Mouse (Mus musculus) heart, embryonic 11.5 days (tissue): ENCODE results near the gene Nras. TPM values are rescaled to one million over a fixed set of nuclear protein-coding genes. Genes with fewer than 3 reads are reported as not detected.

Source experiments
- ATAC-seq: fragments of 200-750 bp; cut with Nextera tagmentation; replicated peaks from 2 replicates; pipeline ENCODE4 v1.8.0; 2017; ENCODE audit warnings: moderate library complexity; ENCODE audit not compliant: insufficient number of reproducible peaks, low FRiP score, low TSS enrichment
- H3K27ac ChIP-seq: fragments of 300-500 bp; sonication (generic); 2 replicates; pipeline ENCODE4 v1.5.1; 2014; ENCODE audit warnings: mild to moderate bottlenecking, low read depth, low read length
- H3K27me3 ChIP-seq: fragments of 300-500 bp; sonication (generic); 2 replicates; pipeline ENCODE4 v1.6.1; 2014; ENCODE audit warnings: mild to moderate bottlenecking, low read length, mixed read lengths; ENCODE audit not compliant: control insufficient read depth, insufficient read depth
- H3K36me3 ChIP-seq: fragments of 300-500 bp; sonication (generic); 2 replicates; pipeline ENCODE4 v1.6.1; 2014; ENCODE audit warnings: mild to moderate bottlenecking, low read length, moderate library complexity, mixed read lengths; ENCODE audit not compliant: control insufficient read depth, insufficient read depth
- H3K4me1 ChIP-seq: fragments of 300-500 bp; sonication (generic); 2 replicates; pipeline ENCODE4 v1.6.1; 2014; ENCODE audit warnings: low read length; ENCODE audit not compliant: control insufficient read depth, insufficient read depth
- H3K4me2 ChIP-seq: fragments of 300-500 bp; sonication (generic); 2 replicates; pipeline ENCODE4 v1.6.1; 2014; ENCODE audit warnings: mild to moderate bottlenecking, moderate library complexity
- H3K4me3 ChIP-seq: fragments of 300-500 bp; sonication (generic); 2 replicates; pipeline ENCODE4 v1.5.1; 2014; ENCODE audit warnings: low read depth, low read length
- H3K9ac ChIP-seq: fragments of 300-500 bp; sonication (generic); 2 replicates; pipeline ENCODE4 v1.6.1; 2014; ENCODE audit warnings: mild to moderate bottlenecking, low read depth, low read length, moderate library complexity
- H3K9me3 ChIP-seq: fragments of 300-500 bp; sonication (generic); replicated peaks from 2 replicates; pipeline ENCODE4 v1.6.1; 2016; ENCODE audit warnings: low read length; ENCODE audit not compliant: control insufficient read depth
- WGBS: fragments of 180-500 bp; shearing (Covaris S2); extraction: QIAGEN DNeasy Blood & Tissue Kit; methylation state at CpG from one replicate; pipeline ENCODE4 v1.1.7; 2014; ENCODE audit not compliant: insufficient replicate concordance; 5-methylcytosine and 5-hydroxymethylcytosine counted together
- polyA plus RNA-seq: library from polyadenylated mRNA; unstranded; fragments of >200 nt; fragmentation: Nextera tagmentation; extraction: Ambion mirVana; gene quantifications from 2 replicates; pipeline ENCODE4 v1.2.1, GENCODE M21; 2014

Gene Nras
- polyA plus RNA-seq: 99.1 and 101 TPM in 2 replicates

- WGBS: 3% methylated on average over 46 of the region's 46 CpGs
- ATAC-seq: peak; percentile 95
- peaks cover 40% of the 10 kb centered on the region for H3K36me3 ChIP-seq
- H3K4me3 ChIP-seq: peak within 1 kb of the TSS; percentile 82
- no peaks in the 10 kb centered on the region for H3K27me3 ChIP-seq
- peak within 1 kb of the TSS; percentile 94 for H3K9ac ChIP-seq
- H3K4me1 ChIP-seq: peaks cover 3% of the 10 kb centered on the region; the same call in 1 of the 2 replicates
- no peaks in the 10 kb centered on the region for H3K9me3 ChIP-seq
- H3K4me2 ChIP-seq: peak within 1 kb of the TSS; percentile 82
- H3K27ac ChIP-seq: peak within 1 kb of the TSS; percentile 92
These were observed at the start of gene Nras for GRCm38 (mm10) chr3:103058207-103059157. Gene Nras, plus strand, starts transcription at chr3:103058285.

GRCm38 (mm10) chr3:103017350-103017749 lies 40.7 kb upstream of the Nras start:
- Histone ChIP-seq H3K9me3 (no peaks in the 10 kb centered on the region), H3K27me3 (no peaks in the 10 kb centered on the region), H3K4me3 (no peak overlapping the region), H3K27ac (no peak overlapping the region), H3K36me3 (no peaks in the 10 kb centered on the region), H3K4me2 (no peak overlapping the region), H3K9ac (no peak overlapping the region), H3K4me1 (no peaks in the 10 kb centered on the region)
- 46% methylated on average over 2 of the region's 2 CpGs for WGBS
- no peak for ATAC-seq

GRCm38 (mm10) chr3:103019462-103019861 lies 38.6 kb upstream of the Nras start:
- H3K9ac ChIP-seq: peak overlapping the region; percentile 100; the same call in 1 of the 2 replicates
- H3K27ac ChIP-seq: no peak overlapping the region
- WGBS: 78% methylated on average over 2 of the region's 2 CpGs
- no peak for ATAC-seq
- H3K4me3 ChIP-seq: no peak overlapping the region
- no peaks in the 10 kb centered on the region for H3K9me3 ChIP-seq
- no peaks in the 10 kb centered on the region for H3K4me1 ChIP-seq
- peak overlapping the region; percentile 56 for H3K4me2 ChIP-seq
- H3K27me3 ChIP-seq: no peaks in the 10 kb centered on the region
- H3K36me3 ChIP-seq: no peaks in the 10 kb centered on the region

- Histone ChIP-seq H3K27me3 (no peaks in the 10 kb centered on the region), H3K27ac (peak within 1 kb of the TSS; percentile 98), H3K4me1 (no peaks in the 10 kb centered on the region), H3K4me2 (peak within 1 kb of the TSS; percentile 76), H3K4me3 (peak within 1 kb of the TSS; percentile 99), H3K36me3 (no peaks in the 10 kb centered on the region), H3K9ac (peak within 1 kb of the TSS; percentile 100), H3K9me3 (no peaks in the 10 kb centered on the region)
- ATAC-seq: peak; percentile 93
- under 1% methylated on average over 55 of the region's 55 CpGs for WGBS
These were observed 37.7 kb upstream of the Nras start, which contains the start of gene Csde1 for GRCm38 (mm10) chr3:103020249-103020942. Gene Csde1, plus strand, starts transcription at chr3:103020426.

- Histone ChIP-seq H3K4me3 (peak overlapping the region; percentile 99), H3K27ac (peak overlapping the region; percentile 98), H3K9me3 (no peaks in the 10 kb centered on the region), H3K4me2 (peak overlapping the region; percentile 76), H3K9ac (peak overlapping the region; percentile 100), H3K36me3 (no peaks in the 10 kb centered on the region), H3K4me1 (no peaks in the 10 kb centered on the region), H3K27me3 (no peaks in the 10 kb centered on the region)
- WGBS: under 1% methylated on average over 31 of the region's 37 CpGs
- peak; percentile 94 for ATAC-seq
These were observed 37.0 kb upstream of the Nras start for GRCm38 (mm10) chr3:103020943-103021638.

- peaks cover 13% of the 10 kb centered on the region for H3K36me3 ChIP-seq
- H3K4me1 ChIP-seq: no peaks in the 10 kb centered on the region
- no peak for ATAC-seq
- H3K4me3 ChIP-seq: no peak overlapping the region
- no peak overlapping the region for H3K4me2 ChIP-seq
- no peaks in the 10 kb centered on the region for H3K27me3 ChIP-seq
- no peaks in the 10 kb centered on the region for H3K9me3 ChIP-seq
- no peak overlapping the region for H3K27ac ChIP-seq
- no peak overlapping the region for H3K9ac ChIP-seq
- WGBS: 84% methylated on average over 1 of the region's 1 CpGs
These were observed 31.9 kb upstream of the Nras start for GRCm38 (mm10) chr3:103026174-103026573.

GRCm38 (mm10) chr3:103040285-103040684 lies 17.8 kb upstream of the Nras start:
- Histone ChIP-seq H3K9me3 (no peaks in the 10 kb centered on the region), H3K4me2 (no peak overlapping the region), H3K27ac (no peak overlapping the region), H3K27me3 (no peaks in the 10 kb centered on the region), H3K36me3 (peaks cover 14% of the 10 kb centered on the region), H3K4me3 (no peak overlapping the region), H3K9ac (no peak overlapping the region), H3K4me1 (no peaks in the 10 kb centered on the region)
- no peak for ATAC-seq
- WGBS: 96% methylated on average over 6 of the region's 6 CpGs

GRCm38 (mm10) chr3:103040861-103041379 lies 17.2 kb upstream of the Nras start:
- no peak overlapping the region for H3K27ac ChIP-seq
- H3K9ac ChIP-seq: no peak overlapping the region
- H3K36me3 ChIP-seq: peaks cover 17% of the 10 kb centered on the region
- WGBS: 95% methylated on average over 1 of the region's 1 CpGs
- no peaks in the 10 kb centered on the region for H3K9me3 ChIP-seq
- ATAC-seq: no peak
- no peak overlapping the region for H3K4me3 ChIP-seq
- no peak overlapping the region for H3K4me2 ChIP-seq
- no peaks in the 10 kb centered on the region for H3K27me3 ChIP-seq
- no peaks in the 10 kb centered on the region for H3K4me1 ChIP-seq
